Mouse (Mus musculus) embryonic fibroblast, embryonic 13.5 days (primary cell): ENCODE data around the gene Gm10642.

ENCODE experiments used
- CTCF ChIP-seq: IDR thresholded peaks from 2 replicates; pipeline ENCODE4 v1.5.1; 2011; ENCODE audit warnings: mild to moderate bottlenecking, control low read depth, low read length, moderate library complexity, borderline replicate concordance; ENCODE audit not compliant: insufficient read depth
- POLR2A ChIP-seq: IDR thresholded peaks from 2 replicates; pipeline ENCODE4 v1.6.1; 2011; ENCODE audit warnings: low read depth, mild to moderate bottlenecking, control low read depth, low read length, moderate library complexity

- TF ChIP-seq CTCF: no peak
- no peak for TF ChIP-seq POLR2A
These were observed 47.6 kb downstream of the Gm10642 start for GRCm38 (mm10) chr9:70703597-70704203.
